Comparison of ENCODE assay signal across 8 mouse cellular contexts in genomic region chr1:91968710-91969379, GRCm38 (mm10).
DNase-seq lines count a peak whose midpoint lies in the region; ATAC-seq and TF ChIP-seq lines count a peak whose summit lies in the region.
"Had no signal": no experiment of that assay in that cellular context is flagged by ENCODE, and none has a peak within 500 bp of the region (broad histone marks: within the 10 kb centered on the region; RNA-seq: fewer than 3 reads in every experiment).

No protein-coding gene starts in this region.

- H3K9ac ChIP-seq in embryonic facial prominence, embryonic 14.5 days (ENCODE audit: low read depth, low read length): no peak overlapping the region
- no peak overlapping the region for H3K9ac ChIP-seq in stomach, postnatal 0 days (ENCODE audit: low read length)
- H3K9ac ChIP-seq: neural tube, embryonic 12.5 days had no signal

- no peak for TF ChIP-seq EP300 in stomach, postnatal 0 days (optimal IDR thresholded peaks at IDR 0.05)

- H3K27me3 ChIP-seq in thymus, adult 2 months (ENCODE audit: control insufficient read depth, insufficient read depth, low read length): no peaks in the 10 kb centered on the region
- no peaks in the 10 kb centered on the region for H3K27me3 ChIP-seq in embryonic facial prominence, embryonic 14.5 days (replicated peaks; ENCODE audit: control insufficient read depth, insufficient read depth, low read length)
- no peaks in the 10 kb centered on the region for H3K27me3 ChIP-seq in stomach, postnatal 0 days (ENCODE audit: control insufficient read depth, insufficient read depth, low read length)
- H3K27me3 ChIP-seq: neural tube, embryonic 12.5 days had no signal

- peak; percentile 41 for DNase-seq in thymus, adult 2 months
- no peak for DNase-seq in thymus, adult 18-20 months
- DNase-seq in adrenal gland, postnatal 36 days: peak; percentile 67 to 71
- peak; percentile 69 for DNase-seq in embryonic facial prominence, embryonic 14.5 days (ENCODE audit: low spot score)
- DNase-seq in kidney, postnatal 36 days: peak; percentile 49 to 86
- DNase-seq in lung, postnatal 25 days (ENCODE audit: low spot score): peak; percentile 34
- peak; percentile 62 for DNase-seq in stomach, postnatal 0 days (ENCODE audit: low spot score)

- 86% methylated on average over 5 of the region's 5 CpGs for WGBS in thymus, adult 2 months
- WGBS in embryonic facial prominence, embryonic 14.5 days: 44% methylated on average over 5 of the region's 5 CpGs
- 52% methylated on average over 5 of the region's 5 CpGs for WGBS in stomach, postnatal 0 days

- TF ChIP-seq CTCF in thymus, adult 2 months (IDR thresholded peaks at IDR 0.05; ENCODE audit: borderline replicate concordance, control insufficient read depth, extremely low read depth, insufficient read depth, low read length, poor library complexity): no peak
- peak; percentile 81 for TF ChIP-seq CTCF in stomach, postnatal 0 days (IDR thresholded peaks at IDR 0.05; ENCODE audit: low read depth)

- H3K4me3 ChIP-seq in thymus, adult 2 months (ENCODE audit: control insufficient read depth, insufficient read depth, low read length): no peak overlapping the region
- H3K4me3 ChIP-seq in embryonic facial prominence, embryonic 14.5 days (ENCODE audit: low read depth, low read length): no peak overlapping the region
- no peak overlapping the region for H3K4me3 ChIP-seq in stomach, postnatal 0 days (ENCODE audit: low read depth, low read length)
- H3K4me3 ChIP-seq: neural tube, embryonic 12.5 days had no signal

- 0 out of 2 replicates have a peak, but pooled peaks cover 2% of the 10 kb centered on the region for H3K36me3 ChIP-seq in thymus, adult 2 months (ENCODE audit: control insufficient read depth, insufficient read depth, low read length)
- H3K36me3 ChIP-seq in embryonic facial prominence, embryonic 14.5 days (ENCODE audit: control insufficient read depth, insufficient read depth, low read length): peaks cover 80% of the 10 kb centered on the region
- peaks cover 36% of the 10 kb centered on the region; the same call in 1 of the 2 replicates for H3K36me3 ChIP-seq in stomach, postnatal 0 days (ENCODE audit: control insufficient read depth, insufficient read depth, low read length)

- no peaks in the 10 kb centered on the region for H3K9me3 ChIP-seq in embryonic facial prominence, embryonic 14.5 days (ENCODE audit: control insufficient read depth, low read length)
- no peaks in the 10 kb centered on the region for H3K9me3 ChIP-seq in stomach, postnatal 0 days (ENCODE audit: control insufficient read depth, low read length)
- H3K9me3 ChIP-seq: neural tube, embryonic 12.5 days had no signal

- no peak overlapping the region for H3K4me2 ChIP-seq in embryonic facial prominence, embryonic 14.5 days (ENCODE audit: low read depth, low read length)
- H3K4me2 ChIP-seq in stomach, postnatal 0 days (replicated peaks; ENCODE audit: low read depth): no peak overlapping the region
- H3K4me2 ChIP-seq: neural tube, embryonic 12.5 days had no signal

- no peak for TF ChIP-seq POLR2A in thymus, adult 2 months (IDR thresholded peaks at IDR 0.05; ENCODE audit: control insufficient read depth, extremely low read depth, insufficient read depth, low read length, poor library complexity)

- H3K27ac ChIP-seq in thymus, adult 2 months (ENCODE audit: control insufficient read depth, insufficient read depth, low read length): no peak overlapping the region
- 0 out of 2 replicates have a peak overlapping the region, but pooled peaks have one; percentile 10 for H3K27ac ChIP-seq in embryonic facial prominence, embryonic 14.5 days (replicated peaks; ENCODE audit: low read depth, low read length)
- H3K27ac ChIP-seq in stomach, postnatal 0 days (replicated peaks): no peak overlapping the region
- H3K27ac ChIP-seq: neural tube, embryonic 12.5 days had no signal

- H3K4me1 ChIP-seq in thymus, adult 2 months (replicated peaks; ENCODE audit: control insufficient read depth, insufficient read depth, low read length): no peaks in the 10 kb centered on the region
- peaks cover 2% of the 10 kb centered on the region; the same call in 1 of the 2 replicates for H3K4me1 ChIP-seq in embryonic facial prominence, embryonic 14.5 days (ENCODE audit: control insufficient read depth, insufficient read depth, low read length)
- no peaks in the 10 kb centered on the region for H3K4me1 ChIP-seq in stomach, postnatal 0 days (replicated peaks; ENCODE audit: control insufficient read depth, insufficient read depth)

- no peak for ATAC-seq in embryonic facial prominence, embryonic 14.5 days (ENCODE audit: low read depth)
- no peak for ATAC-seq in stomach, postnatal 0 days (ENCODE audit: low FRiP score, low TSS enrichment)

Comparison
In these comparisons a context has a peak if more than half of its experiments do, and no peak if none do; other contexts are left out.
1. DNase-seq: peak in thymus, adult 2 months (single experiment), adrenal gland, postnatal 36 days (2 of 2), embryonic facial prominence, embryonic 14.5 days (single experiment), kidney, postnatal 36 days (2 of 2), lung, postnatal 25 days (single experiment) and stomach, postnatal 0 days (single experiment); none in thymus, adult 18-20 months (0 of 2).